Mouse (Mus musculus) stomach, postnatal 0 days (tissue): ENCODE data around the gene Plekhg5. TPM values are rescaled to one million over a fixed set of nuclear protein-coding genes. Genes with fewer than 3 reads are reported as not detected.

ENCODE experiments used
- ATAC-seq: fragments of 200-750 bp; cut with Nextera tagmentation; 2 replicates; pipeline ENCODE4 v1.8.0; 2017; ENCODE audit not compliant: low FRiP score, low TSS enrichment
- DNase-seq: peaks from one replicate; pipeline ENCODE4 v3.0.0-alpha.2; 2016; ENCODE audit warnings: low spot score
- H3K27ac ChIP-seq: fragments of 300-500 bp; sonication (generic); replicated peaks from 2 replicates; pipeline ENCODE4 v1.5.1; 2014; ENCODE audit warnings: mild to moderate bottlenecking, control low read depth
- H3K27me3 ChIP-seq: fragments of 300-500 bp; sonication (generic); 2 replicates; pipeline ENCODE4 v1.6.1; 2014; ENCODE audit warnings: low read length; ENCODE audit not compliant: control insufficient read depth, insufficient read depth
- H3K36me3 ChIP-seq: fragments of 300-500 bp; sonication (generic); 2 replicates; pipeline ENCODE4 v1.6.1; 2014; ENCODE audit warnings: low read length, mixed read lengths; ENCODE audit not compliant: control insufficient read depth, insufficient read depth
- H3K4me1 ChIP-seq: fragments of 300-500 bp; sonication (generic); replicated peaks from 2 replicates; pipeline ENCODE4 v1.6.1; 2014; ENCODE audit warnings: antibody characterized with exemption; ENCODE audit not compliant: control insufficient read depth, insufficient read depth
- H3K4me2 ChIP-seq: fragments of 300-500 bp; sonication (generic); replicated peaks from 2 replicates; pipeline ENCODE4 v1.6.1; 2014; ENCODE audit warnings: low read depth, mild to moderate bottlenecking, control low read depth, moderate library complexity
- H3K4me3 ChIP-seq: fragments of 300-500 bp; sonication (generic); 2 replicates; pipeline ENCODE4 v1.5.1; 2014; ENCODE audit warnings: low read depth, low read length, control low read depth
- H3K9ac ChIP-seq: fragments of 300-500 bp; sonication (generic); 2 replicates; pipeline ENCODE4 v1.6.1; 2014; ENCODE audit warnings: mild to moderate bottlenecking, low read length, control low read depth, mixed read lengths
- H3K9me3 ChIP-seq: fragments of 300-500 bp; sonication (generic); 2 replicates; pipeline ENCODE4 v1.6.1; 2016; ENCODE audit warnings: low read length; ENCODE audit not compliant: control insufficient read depth
- CTCF ChIP-seq: IDR thresholded peaks from 2 replicates; pipeline ENCODE4 v1.5.1; 2016; ENCODE audit warnings: antibody characterized with exemption, low read depth, mild to moderate bottlenecking, moderate library complexity
- EP300 ChIP-seq: optimal IDR thresholded peaks from 2 replicates; pipeline ENCODE3; 2016; ENCODE audit warnings: antibody characterized with exemption
- WGBS: fragments of 180-500 bp; shearing (Covaris S2); extraction: QIAGEN DNeasy Blood & Tissue Kit; methylation state at CpG from one replicate; pipeline ENCODE4 v1.1.7; 2014; 5-methylcytosine and 5-hydroxymethylcytosine counted together
- polyA plus RNA-seq: library from polyadenylated mRNA; unstranded; fragments of >200 nt; fragmentation: Nextera tagmentation; extraction: Ambion mirVana; gene quantifications from 2 replicates; pipeline ENCODE4 v1.2.1, GENCODE M21; 2015

The Plekhg5 gene
- polyA plus RNA-seq, 1 experiment from 2014 or later, result 6.4 TPM

- DNase-seq, result no peak
- TF ChIP-seq EP300 (no peak), CTCF (no peak)
- H3K36me3 ChIP-seq, result no peaks in the 10 kb centered on the region
- ATAC-seq, result no peak
- WGBS, result 64% methylated on average over 8 of the region's 8 CpGs
- 0 out of 2 replicates have a peak, but pooled peaks cover 5% of the 10 kb centered on the region for H3K4me1 ChIP-seq
- peak overlapping the region; percentile 86 for H3K4me2 ChIP-seq
- H3K9ac ChIP-seq, result peak overlapping the region; percentile 38
- H3K27ac ChIP-seq, result no peak overlapping the region
- H3K27me3 ChIP-seq, result no peaks in the 10 kb centered on the region
- no peak overlapping the region for H3K4me3 ChIP-seq
- no peaks in the 10 kb centered on the region for H3K9me3 ChIP-seq
Observed at GRCm38 (mm10) chr4:152088556-152089120, 16.3 kb downstream of the Plekhg5 start.

GRCm38 (mm10) chr4:152090191-152090590 is 17.9 kb downstream of the Plekhg5 start:
- Histone ChIP-seq H3K27ac (no peak overlapping the region), H3K9ac (no peak overlapping the region), H3K36me3 (no peaks in the 10 kb centered on the region), H3K9me3 (no peaks in the 10 kb centered on the region), H3K4me1 (0 out of 2 replicates have a peak, but pooled peaks cover 5% of the 10 kb centered on the region), H3K4me3 (no peak overlapping the region), H3K4me2 (no peak overlapping the region), H3K27me3 (no peaks in the 10 kb centered on the region)
- DNase-seq (no peak), ATAC-seq (no peak)
- 81% methylated on average over 9 of the region's 9 CpGs for WGBS
- no peak for TF ChIP-seq EP300
- no peak for TF ChIP-seq CTCF

- Histone ChIP-seq H3K9ac (no peak overlapping the region), H3K27ac (peak overlapping the region; percentile 49; the same call in 1 of the 2 replicates), H3K4me3 (no peak overlapping the region), H3K27me3 (no peaks in the 10 kb centered on the region), H3K4me2 (no peak overlapping the region), H3K36me3 (no peaks in the 10 kb centered on the region), H3K4me1 (no peaks in the 10 kb centered on the region), H3K9me3 (no peaks in the 10 kb centered on the region)
- TF ChIP-seq EP300, result no peak
- no peak for TF ChIP-seq CTCF
- 36% methylated on average over 8 of the region's 8 CpGs for WGBS
- ATAC-seq (peak; percentile 36), DNase-seq (peak; percentile 65)
Observed at GRCm38 (mm10) chr4:152092751-152093293, 20.5 kb downstream of the Plekhg5 start.

- H3K9ac ChIP-seq, result no peak overlapping the region
- no peaks in the 10 kb centered on the region for H3K9me3 ChIP-seq
- DNase-seq (no peak), ATAC-seq (no peak)
- 83% methylated on average over 12 of the region's 12 CpGs for WGBS
- no peak overlapping the region for H3K27ac ChIP-seq
- H3K4me2 ChIP-seq, result no peak overlapping the region
- no peaks in the 10 kb centered on the region; the same call in 1 of the 2 replicates for H3K4me1 ChIP-seq
- H3K4me3 ChIP-seq, result no peak overlapping the region
- no peaks in the 10 kb centered on the region for H3K27me3 ChIP-seq
- H3K36me3 ChIP-seq, result no peaks in the 10 kb centered on the region
- TF ChIP-seq EP300 (no peak), CTCF (no peak)
Observed at GRCm38 (mm10) chr4:152094233-152094632, 21.9 kb downstream of the Plekhg5 start.

- no peaks in the 10 kb centered on the region for H3K36me3 ChIP-seq
- H3K27me3 ChIP-seq, result no peaks in the 10 kb centered on the region
- peak overlapping the region; percentile 21 for H3K4me3 ChIP-seq
- H3K9me3 ChIP-seq, result no peaks in the 10 kb centered on the region
- WGBS, result 46% methylated on average over 25 of the region's 27 CpGs
- peak; percentile 55 for ATAC-seq
- TF ChIP-seq CTCF (peak; percentile 83), EP300 (no peak)
- H3K4me2 ChIP-seq, result peak overlapping the region; percentile 29
- H3K9ac ChIP-seq, result peak overlapping the region; percentile 41; the same call in 1 of the 2 replicates
- peak; percentile 88 for DNase-seq
- H3K4me1 ChIP-seq, result no peaks in the 10 kb centered on the region; the same call in 1 of the 2 replicates
- H3K27ac ChIP-seq, result peak overlapping the region; percentile 71
Observed at GRCm38 (mm10) chr4:152095937-152096910, 23.9 kb downstream of the Plekhg5 start.
